ENCODE assay signal across 26 mouse cellular contexts in the genomic region with DNA sequence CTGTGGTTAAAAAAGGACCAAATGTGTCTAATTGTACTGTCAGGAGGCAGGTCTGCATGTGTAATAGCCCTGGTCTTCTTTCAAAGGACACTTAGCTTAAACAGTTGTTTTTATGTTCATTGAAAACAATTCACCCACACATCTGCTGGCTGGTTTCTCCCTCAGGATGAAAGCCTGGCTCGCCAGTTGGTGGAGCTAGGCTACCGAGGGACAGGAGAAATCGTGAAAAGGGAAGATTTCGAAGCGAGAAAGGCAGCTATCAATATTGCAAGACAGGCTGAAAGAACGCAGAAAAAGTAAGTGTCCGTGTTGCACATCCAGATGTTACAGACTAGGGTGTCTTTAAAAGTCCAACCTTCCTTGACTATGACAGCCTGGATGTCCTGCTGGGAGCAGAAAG. TPM values are rescaled to one million over a fixed set of nuclear protein-coding genes. Genes with fewer than 3 reads are reported as not detected.
A peak's percentile ranks its signal among the peaks of the same experiment; 100 is the strongest.
DNase-seq lines count a peak whose midpoint lies in the region; ATAC-seq and TF ChIP-seq lines count a peak whose summit lies in the region.
"Had no signal": no experiment of that assay in that cellular context is flagged by ENCODE, and none has a peak within 500 bp of the region (broad histone marks: within the 10 kb centered on the region; RNA-seq: fewer than 3 reads in every experiment).

No protein-coding gene starts in this region.

- no peak overlapping the region for H3K9ac ChIP-seq in kidney, postnatal 0 days (ENCODE audit: low read depth, low read length)
- H3K9ac ChIP-seq in kidney, embryonic 16.5 days (replicated peaks; ENCODE audit: low read length), result no peak overlapping the region
- H3K9ac ChIP-seq in lung, embryonic 14.5 days, result no peak overlapping the region
- no peak overlapping the region for H3K9ac ChIP-seq in heart, embryonic 11.5 days (ENCODE audit: low read depth, low read length)
- H3K9ac ChIP-seq: forebrain, embryonic 15.5 days; hindbrain, embryonic 13.5 days; neural tube, embryonic 12.5 days had no signal

- peak; percentile 61; the same call in 1 of the 2 replicates for TF ChIP-seq CTCF in kidney, postnatal 0 days (IDR thresholded peaks at IDR 0.05; ENCODE audit: low read depth)
- peak; percentile 59 for TF ChIP-seq CTCF in lung, embryonic 14.5 days (IDR thresholded peaks at IDR 0.05; ENCODE audit: low read depth)

- ATAC-seq in kidney, postnatal 0 days (replicated peaks; ENCODE audit: low FRiP score, low read depth), result no peak
- ATAC-seq in kidney, embryonic 16.5 days (ENCODE audit: low FRiP score, low TSS enrichment), result no peak
- no peak for ATAC-seq in lung, embryonic 14.5 days (ENCODE audit: insufficient read depth)
- ATAC-seq in megakaryocyte progenitor cell, adult 5-6 weeks (replicated peaks; ENCODE audit: poor library complexity), result no peak
- ATAC-seq in heart, embryonic 11.5 days (replicated peaks; ENCODE audit: insufficient number of reproducible peaks, low FRiP score, low TSS enrichment), result no peak
- ATAC-seq: activated CD4-positive, CD25-positive, alpha-beta regulatory T cell, adult 4 months; forebrain, embryonic 15.5 days had no signal

- H3K4me1 ChIP-seq in kidney, postnatal 0 days (replicated peaks; ENCODE audit: insufficient read depth, low read length), result no peaks in the 10 kb centered on the region
- no peaks in the 10 kb centered on the region for H3K4me1 ChIP-seq in kidney, embryonic 16.5 days (ENCODE audit: insufficient read depth, low read length)
- no peaks in the 10 kb centered on the region for H3K4me1 ChIP-seq in lung, embryonic 14.5 days (ENCODE audit: insufficient read depth)
- H3K4me1 ChIP-seq in heart, embryonic 11.5 days (ENCODE audit: control insufficient read depth, insufficient read depth, low read length), result no peaks in the 10 kb centered on the region
- H3K4me1 ChIP-seq: forebrain, embryonic 15.5 days; heart, embryonic 10.5 days; hindbrain, embryonic 13.5 days; neural tube, embryonic 12.5 days had no signal

- no peak overlapping the region for H3K27ac ChIP-seq in kidney, postnatal 0 days
- no peak overlapping the region for H3K27ac ChIP-seq in kidney, embryonic 16.5 days (ENCODE audit: low read length)
- no peak overlapping the region for H3K27ac ChIP-seq in lung, embryonic 14.5 days (ENCODE audit: low read depth)
- no peak overlapping the region for H3K27ac ChIP-seq in heart, embryonic 11.5 days (ENCODE audit: low read depth, low read length)
- H3K27ac ChIP-seq: forebrain, embryonic 15.5 days; heart, embryonic 10.5 days; hindbrain, embryonic 13.5 days; macrophage; neural tube, embryonic 12.5 days had no signal

- no peaks in the 10 kb centered on the region for H3K27me3 ChIP-seq in kidney, postnatal 0 days (ENCODE audit: insufficient read depth, low read length)
- H3K27me3 ChIP-seq in kidney, embryonic 16.5 days (ENCODE audit: insufficient read depth, low read length), result no peaks in the 10 kb centered on the region
- no peaks in the 10 kb centered on the region for H3K27me3 ChIP-seq in lung, embryonic 14.5 days (ENCODE audit: insufficient read depth, low read length)
- H3K27me3 ChIP-seq in heart, embryonic 11.5 days (ENCODE audit: control insufficient read depth, insufficient read depth, low read length), result no peaks in the 10 kb centered on the region
- H3K27me3 ChIP-seq: forebrain, embryonic 15.5 days; hindbrain, embryonic 13.5 days; neural tube, embryonic 12.5 days had no signal

- no peak overlapping the region for H3K4me3 ChIP-seq in kidney, postnatal 0 days (replicated peaks; ENCODE audit: low read depth, low read length)
- no peak overlapping the region for H3K4me3 ChIP-seq in kidney, embryonic 16.5 days (ENCODE audit: low read length)
- H3K4me3 ChIP-seq in lung, embryonic 14.5 days (ENCODE audit: low read depth, low read length), result no peak overlapping the region
- no peak overlapping the region for H3K4me3 ChIP-seq in heart, embryonic 11.5 days (ENCODE audit: low read depth, low read length)
- H3K4me3 ChIP-seq: forebrain, embryonic 15.5 days; heart, embryonic 10.5 days; hindbrain, embryonic 13.5 days; neural tube, embryonic 12.5 days had no signal

- H3K4me2 ChIP-seq in kidney, postnatal 0 days (ENCODE audit: low read length), result no peak overlapping the region
- H3K4me2 ChIP-seq in kidney, embryonic 16.5 days (replicated peaks; ENCODE audit: low read depth, low read length), result no peak overlapping the region
- no peak overlapping the region for H3K4me2 ChIP-seq in lung, embryonic 14.5 days
- no peak overlapping the region for H3K4me2 ChIP-seq in heart, embryonic 11.5 days
- H3K4me2 ChIP-seq: forebrain, embryonic 15.5 days; hindbrain, embryonic 13.5 days; midbrain, embryonic 11.5 days; neural tube, embryonic 12.5 days had no signal

- no peak for DNase-seq in kidney, postnatal 0 days (ENCODE audit: low spot score)
- peak; percentile 66 for DNase-seq in lung, embryonic 14.5 days
- no peak for DNase-seq in lung, adult 18-20 months
- DNase-seq in MN1 (ENCODE audit: low spot score), result peak; percentile 14
- DNase-seq in brain, adult 2 months (ENCODE audit: low read depth, low spot score), result peak; percentile 38
- DNase-seq: adrenal gland, postnatal 10 days; cerebellum, adult 11 months; cerebellum, postnatal 10 days; heart, postnatal 10 days; left cerebral cortex, postnatal 4 days; liver; spleen, adult 18-20 months; thymus, postnatal 36 days had no signal

- H3K9me3 ChIP-seq in kidney, postnatal 0 days (replicated peaks; ENCODE audit: low read length), result no peaks in the 10 kb centered on the region
- H3K9me3 ChIP-seq in kidney, embryonic 16.5 days (ENCODE audit: low read length), result no peaks in the 10 kb centered on the region
- no peaks in the 10 kb centered on the region for H3K9me3 ChIP-seq in lung, embryonic 14.5 days (ENCODE audit: low read depth, low read length)
- H3K9me3 ChIP-seq in heart, embryonic 11.5 days (replicated peaks; ENCODE audit: control insufficient read depth, low read length), result no peaks in the 10 kb centered on the region
- H3K9me3 ChIP-seq: forebrain, embryonic 15.5 days; heart, embryonic 10.5 days; hindbrain, embryonic 13.5 days; neural tube, embryonic 12.5 days had no signal

- WGBS in kidney, postnatal 0 days, result 49% methylated on average over 7 of the region's 7 CpGs
- 56% methylated on average over 7 of the region's 7 CpGs for whole genome bisulfite sequencing in kidney, embryonic 16.5 days
- WGBS in lung, embryonic 14.5 days, result 57% methylated on average over 7 of the region's 7 CpGs
- 81% methylated on average over 7 of the region's 7 CpGs for WGBS in heart, embryonic 11.5 days (ENCODE audit: insufficient replicate concordance)

- no peaks in the 10 kb centered on the region for H3K36me3 ChIP-seq in kidney, postnatal 0 days (ENCODE audit: insufficient read depth, low read length)
- no peaks in the 10 kb centered on the region for H3K36me3 ChIP-seq in kidney, embryonic 16.5 days (ENCODE audit: insufficient read depth, low read length)
- no peaks in the 10 kb centered on the region for H3K36me3 ChIP-seq in lung, embryonic 14.5 days (ENCODE audit: insufficient read depth)
- no peaks in the 10 kb centered on the region for H3K36me3 ChIP-seq in heart, embryonic 11.5 days (ENCODE audit: control insufficient read depth, insufficient read depth, low read length)
- H3K36me3 ChIP-seq: forebrain, embryonic 15.5 days; heart, embryonic 10.5 days; hindbrain, embryonic 13.5 days; neural tube, embryonic 12.5 days had no signal

RNA-seq across cellular contexts. Expression of a gene that starts 17.0 kb away (rescaled TPM):
- 0.34 and 0.43 TPM in 2 replicates for polyA plus RNA-seq in kidney, postnatal 0 days (2015; fragmentation: Nextera tagmentation; extraction: Ambion mirVana)
- polyA plus RNA-seq in kidney, embryonic 16.5 days (2015; fragmentation: Nextera tagmentation; extraction: Ambion mirVana), result 0.48 and 0.56 TPM in 2 replicates
- polyA plus RNA-seq in lung, embryonic 14.5 days (2014; fragmentation: Nextera tagmentation; extraction: Ambion mirVana), result 1.2 and 2.1 TPM in 2 replicates
- total RNA-seq in megakaryocyte progenitor cell, adult 5-6 weeks (2015), result not detected in 2 replicates
- not detected in 2 replicates for total RNA-seq in megakaryocyte progenitor cell, adult 5-6 weeks (2017)
- polyA plus RNA-seq in heart, embryonic 11.5 days (2014; fragmentation: Nextera tagmentation; extraction: Ambion mirVana), result not detected in 2 replicates
- total RNA-seq: adrenal gland, postnatal 10 days; gastrocnemius, adult 18-20 months; heart, postnatal 10 days had no signal
- polyA plus RNA-seq: activated CD4-positive, CD25-positive, alpha-beta regulatory T cell, adult 4 months; intestine, embryonic 14.5 days; liver, embryonic 16.5 days; macrophage had no signal

Comparison
In these comparisons a context has a peak if more than half of its experiments do, and no peak if none do; other contexts are left out.
1. DNase-seq: peak in lung, embryonic 14.5 days (single experiment), MN1 (single experiment) and brain, adult 2 months (single experiment); none in kidney, postnatal 0 days (single experiment) and lung, adult 18-20 months (0 of 2).